Comparison of ENCODE assay signal across 21 mouse cellular contexts in genomic region chr10:50773846-50774245, GRCm38 (mm10).
"Had no signal": no experiment of that assay in that cellular context is flagged by ENCODE, and none has a peak within 500 bp of the region (broad histone marks: within the 10 kb centered on the region; RNA-seq: fewer than 3 reads in every experiment).

No protein-coding gene starts in this region.

- H3K36me3 ChIP-seq: limb, embryonic 12.5 days; limb, embryonic 15.5 days; liver, embryonic 15.5 days; lung, embryonic 15.5 days; midbrain, embryonic 12.5 days; midbrain, embryonic 15.5 days; neural tube, embryonic 13.5 days; stomach, embryonic 15.5 days had no signal

- DNase-seq: kidney, adult 9 months; kidney, postnatal 14 days; kidney, postnatal 4 days; left cerebral cortex, postnatal 4 days; lung, adult 18-20 months; lung, postnatal 10 days; lung, postnatal 36 days; retina, postnatal 1 day; right cerebral cortex, postnatal 25 days; spleen, adult 18-20 months; thymus, postnatal 25 days had no signal

- H3K27ac ChIP-seq: limb, embryonic 12.5 days; limb, embryonic 15.5 days; liver, embryonic 12.5 days; liver, embryonic 15.5 days; lung, embryonic 15.5 days; midbrain, embryonic 12.5 days; midbrain, embryonic 15.5 days; neural tube, embryonic 13.5 days; stomach, embryonic 15.5 days had no signal

- H3K4me1 ChIP-seq: limb, embryonic 12.5 days; limb, embryonic 15.5 days; liver, embryonic 12.5 days; liver, embryonic 15.5 days; lung, embryonic 15.5 days; midbrain, embryonic 12.5 days; midbrain, embryonic 15.5 days; neural tube, embryonic 13.5 days; stomach, embryonic 15.5 days had no signal

- ATAC-seq: liver, embryonic 12.5 days; midbrain, embryonic 15.5 days had no signal

- H3K4me3 ChIP-seq: limb, embryonic 12.5 days; limb, embryonic 15.5 days; liver, embryonic 12.5 days; liver, embryonic 15.5 days; lung, embryonic 15.5 days; midbrain, embryonic 12.5 days; midbrain, embryonic 15.5 days; myocyte; neural tube, embryonic 13.5 days; stomach, embryonic 15.5 days had no signal

- H3K27me3 ChIP-seq: limb, embryonic 15.5 days; liver, embryonic 12.5 days; liver, embryonic 15.5 days; lung, embryonic 15.5 days; midbrain, embryonic 12.5 days; midbrain, embryonic 15.5 days; stomach, embryonic 15.5 days had no signal

- H3K9ac ChIP-seq: limb, embryonic 12.5 days; limb, embryonic 15.5 days; liver, embryonic 12.5 days; liver, embryonic 15.5 days; lung, embryonic 15.5 days; midbrain, embryonic 12.5 days; midbrain, embryonic 15.5 days; neural tube, embryonic 13.5 days; stomach, embryonic 15.5 days had no signal

- H3K9me3 ChIP-seq: limb, embryonic 12.5 days; limb, embryonic 15.5 days; liver, embryonic 12.5 days; liver, embryonic 15.5 days; lung, embryonic 15.5 days; midbrain, embryonic 12.5 days; midbrain, embryonic 15.5 days; neural tube, embryonic 13.5 days; stomach, embryonic 15.5 days had no signal

- H3K4me2 ChIP-seq: limb, embryonic 12.5 days; limb, embryonic 15.5 days; liver, embryonic 12.5 days; liver, embryonic 15.5 days; lung, embryonic 15.5 days; midbrain, embryonic 12.5 days; midbrain, embryonic 15.5 days; neural tube, embryonic 13.5 days; stomach, embryonic 15.5 days had no signal
